Mouse (Mus musculus): ENCODE data around the gene Efemp2.
A peak's percentile ranks its signal among the peaks of the same experiment; 100 is the strongest.

The Efemp2 gene

DNA sequence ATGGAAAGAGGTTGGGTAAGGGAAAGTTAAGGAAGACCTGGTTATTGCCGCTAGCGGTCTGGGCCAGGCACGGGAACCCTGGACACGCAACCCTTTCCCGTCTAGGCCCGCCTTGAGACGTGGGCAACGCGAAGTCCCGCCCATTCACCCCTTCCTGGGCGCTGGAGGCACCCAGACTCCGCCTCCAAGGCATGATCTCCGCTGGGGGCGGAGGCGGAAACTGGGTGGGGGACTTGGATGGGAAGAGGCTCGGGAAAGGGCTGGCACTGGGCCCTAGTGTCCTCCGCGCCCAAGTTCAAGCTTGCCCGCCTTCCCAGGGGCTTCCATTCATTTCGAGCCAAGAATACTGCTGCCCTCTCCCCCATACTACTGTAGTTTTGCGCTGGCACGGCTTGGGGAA, at the start of gene Efemp2:
Gene Efemp2, plus strand, starts transcription at position 235 of the 400 bp plus-strand sequence.
- no peak for DNase-seq (ENCODE audit: low read depth, low spot score)

DNA sequence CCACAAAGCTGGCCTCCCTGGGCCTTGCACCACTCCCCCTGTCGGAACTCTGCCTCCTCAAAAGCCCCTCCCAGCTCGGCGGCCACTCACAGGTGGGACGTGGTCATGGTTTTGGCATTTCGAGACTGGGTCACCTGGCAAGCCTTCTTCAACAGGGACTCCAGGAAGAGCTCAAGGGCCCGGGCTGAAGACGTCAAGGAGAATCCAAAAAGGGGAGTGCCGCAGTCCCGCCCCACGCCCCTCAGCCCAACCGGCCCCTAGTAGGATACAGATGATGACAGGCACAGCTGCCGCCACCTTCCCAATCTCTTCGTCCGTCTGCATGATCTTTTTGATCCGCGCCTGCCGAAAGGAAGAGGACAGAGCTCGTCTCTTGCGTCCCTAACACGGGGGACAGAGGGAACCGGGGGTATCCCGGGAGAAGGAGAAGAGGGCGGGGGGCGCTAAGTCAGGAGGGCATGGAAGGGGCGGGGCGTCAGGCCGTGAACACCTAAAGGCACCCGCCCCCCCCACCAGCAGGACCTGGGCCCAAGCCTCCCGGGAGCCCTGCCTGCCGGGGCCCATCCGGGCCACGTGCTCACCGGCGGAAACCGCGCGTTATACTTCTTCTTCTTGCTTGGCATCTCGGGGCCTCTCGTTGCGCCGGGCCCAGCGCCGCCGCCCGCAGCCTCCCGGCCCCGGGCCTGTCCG, 49.5 kb upstream of the Efemp2 start:
- no peak for DNase-seq (ENCODE audit: low read depth, low spot score)

DNA sequence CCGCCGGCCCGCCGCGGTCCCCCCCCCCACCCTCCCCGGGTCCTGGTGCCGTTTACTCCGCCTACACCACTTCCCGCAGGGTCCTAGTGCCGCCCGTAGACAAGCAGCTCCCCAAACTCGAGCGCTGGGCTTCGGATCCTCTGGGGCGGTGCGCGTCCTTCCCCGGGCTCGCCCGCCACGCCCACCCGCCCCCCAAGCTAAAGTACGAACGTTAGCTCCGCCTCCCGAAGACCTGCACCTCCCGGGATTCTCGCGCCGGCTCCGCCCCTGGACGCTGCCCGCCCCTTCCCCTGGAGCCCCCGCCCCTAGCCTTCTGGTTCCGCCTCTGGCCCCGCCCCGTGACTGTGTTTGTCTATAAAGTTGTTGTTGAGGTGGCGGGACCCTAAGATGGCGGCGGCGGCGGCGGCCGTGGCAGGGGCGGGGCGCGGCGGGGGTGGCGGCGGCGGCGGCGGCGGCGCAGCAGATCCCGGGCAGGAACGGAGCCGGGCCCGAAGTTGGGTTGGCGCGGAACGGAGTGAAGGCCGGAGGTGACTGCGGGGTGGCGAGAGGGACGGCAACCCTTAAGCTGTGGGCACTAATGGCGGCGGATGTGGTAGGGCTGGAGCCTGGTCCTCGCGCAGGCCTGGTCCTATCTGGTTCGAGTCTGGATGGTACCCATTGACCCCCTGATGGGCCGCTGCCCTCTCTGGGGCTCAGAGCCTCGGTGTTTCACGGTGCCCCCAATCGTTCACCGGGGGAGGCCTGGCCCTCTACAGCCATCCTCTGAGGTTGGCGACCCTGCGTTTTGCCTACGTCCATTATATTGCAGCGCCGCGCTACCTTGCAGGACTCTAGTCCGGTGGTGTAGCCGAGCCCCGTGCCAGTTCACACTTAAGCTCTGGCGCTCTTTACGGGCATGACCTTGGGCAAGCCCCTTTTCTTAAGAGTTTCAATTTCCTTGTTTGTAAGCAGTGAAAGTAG, 48.7 kb upstream of the Efemp2 start, which contains the start of the genes Drap1 and AI837181:
Gene Drap1, minus strand, starts transcription at position 198 of the 960 bp plus-strand sequence.
Gene AI837181, plus strand, starts transcription at position 363 of the 960 bp plus-strand sequence.
- DNase-seq (ENCODE audit: low read depth, low spot score): peak; percentile 91

DNA sequence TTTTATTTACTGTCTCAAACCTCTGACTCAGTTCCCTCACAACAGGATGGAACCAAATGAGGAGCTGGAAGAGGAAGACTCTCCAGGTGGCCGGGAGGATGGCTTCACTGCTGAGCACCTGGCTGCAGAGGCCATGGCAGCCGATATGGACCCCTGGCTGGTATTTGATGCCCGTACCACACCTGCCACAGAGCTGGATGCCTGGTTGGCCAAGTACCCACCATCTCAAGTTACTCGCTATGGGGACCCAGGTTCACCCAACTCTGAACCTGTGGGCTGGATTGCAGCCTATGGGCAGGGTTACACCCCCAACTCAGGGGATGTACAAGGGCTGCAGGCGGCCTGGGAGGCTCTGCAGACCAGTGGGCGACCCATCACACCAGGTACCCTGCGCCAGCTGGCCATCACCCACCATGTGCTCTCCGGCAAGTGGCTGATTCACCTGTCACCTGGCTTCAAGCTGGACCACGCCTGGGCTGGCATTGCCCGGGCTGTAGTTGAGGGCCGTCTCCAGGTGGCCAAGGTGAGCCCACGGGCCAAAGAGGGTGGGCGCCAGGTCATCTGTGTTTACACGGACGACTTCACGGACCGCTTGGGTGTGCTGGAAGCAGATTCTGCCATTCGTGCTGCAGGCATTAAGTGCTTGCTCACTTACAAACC, 47.7 kb upstream of the Efemp2 start:
- no peak for DNase-seq (ENCODE audit: low read depth, low spot score)

DNA sequence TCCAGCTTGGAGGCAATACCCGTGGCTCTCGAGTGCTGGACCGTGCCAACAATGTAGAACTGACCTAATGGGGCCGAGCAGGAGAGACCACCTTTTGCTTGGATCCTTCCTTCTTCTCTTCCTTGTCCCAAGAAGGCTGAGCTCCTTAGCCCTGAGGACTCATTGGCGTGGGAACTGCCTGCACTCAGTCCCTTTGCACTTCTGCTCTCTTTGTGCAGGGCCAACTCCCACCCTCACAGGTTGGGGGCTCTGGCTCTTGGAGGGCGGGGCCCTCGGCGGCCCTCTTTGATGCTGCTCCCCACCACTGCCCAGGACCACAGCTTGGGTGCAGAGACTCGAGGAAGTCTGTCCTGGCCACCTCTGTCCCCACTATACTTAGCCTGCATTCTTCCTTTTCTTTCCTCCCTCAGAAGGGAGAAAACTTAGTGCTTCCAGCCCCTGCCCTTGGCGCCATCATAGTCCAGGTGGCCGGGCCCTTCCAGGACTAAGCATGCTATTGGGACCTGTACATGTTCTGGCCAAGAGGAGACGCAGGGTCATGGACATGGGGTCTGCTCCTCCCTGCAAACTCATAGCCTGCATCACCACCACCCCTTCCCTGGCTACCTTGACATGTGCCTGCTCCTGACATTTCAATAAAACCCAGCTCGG, 47.0 kb upstream of the Efemp2 start:
- no peak for DNase-seq (ENCODE audit: low read depth, low spot score)

DNA sequence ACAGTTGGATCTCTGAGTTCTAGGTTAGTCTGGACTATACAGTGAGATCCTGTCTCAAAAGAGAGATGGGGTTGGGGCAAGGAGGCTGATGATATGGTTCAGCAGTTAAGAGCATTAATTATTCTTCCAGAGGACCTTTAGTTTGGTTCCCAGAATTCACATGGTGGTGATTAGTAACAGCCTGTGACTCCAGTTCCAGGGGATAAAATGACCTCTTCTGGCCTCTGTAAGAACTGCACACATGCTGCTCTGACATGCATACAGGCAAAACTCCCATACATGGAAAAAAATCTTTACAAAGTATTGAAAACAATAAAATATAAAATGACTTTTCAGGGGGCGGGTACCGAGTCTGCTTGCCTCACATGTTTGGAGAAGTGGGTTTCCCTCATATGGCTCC, 45.7 kb upstream of the Efemp2 start:
- no peak for DNase-seq (ENCODE audit: low read depth, low spot score)

DNA sequence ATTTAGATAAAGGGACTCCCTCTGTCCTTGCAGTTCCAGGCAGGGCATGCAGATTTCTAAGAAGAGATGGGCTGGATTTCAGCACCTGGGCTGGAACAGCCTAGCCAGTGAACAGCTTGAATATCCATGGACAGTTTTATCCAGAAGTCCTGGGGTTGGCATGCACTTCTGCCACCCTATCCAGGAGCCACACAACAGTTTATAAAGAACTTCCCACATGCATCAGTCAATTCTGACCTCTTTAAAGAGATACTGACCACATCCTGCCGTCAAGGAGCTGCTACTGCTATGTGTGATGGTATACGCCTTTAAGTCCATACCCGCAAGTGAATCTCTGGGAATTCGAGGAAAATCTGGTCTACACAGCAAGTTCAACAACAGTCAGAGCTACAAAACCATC, 44.5 kb upstream of the Efemp2 start:
- no peak for DNase-seq (ENCODE audit: low read depth, low spot score)

DNA sequence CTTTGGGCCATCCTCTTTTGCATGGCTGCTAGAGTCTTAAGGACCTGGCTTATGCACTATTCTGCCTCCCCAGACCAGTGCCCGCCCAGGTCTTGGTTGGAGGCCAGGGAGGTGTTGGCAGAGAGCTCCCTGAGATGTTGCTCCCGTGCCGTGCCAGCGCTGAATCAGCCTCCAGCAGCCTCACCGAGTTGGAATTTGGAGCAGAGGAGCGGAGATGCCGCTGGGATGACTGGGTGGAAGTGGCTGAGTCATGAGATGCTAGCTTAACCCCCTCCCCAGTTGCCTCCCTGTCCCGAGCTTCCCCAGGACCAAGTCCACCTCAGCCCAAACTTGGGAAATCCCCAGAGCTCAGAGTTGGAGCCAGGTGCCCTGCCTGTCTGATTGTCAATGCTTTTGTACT, 43.9 kb upstream of the Efemp2 start:
- no peak for DNase-seq (ENCODE audit: low read depth, low spot score)

DNA sequence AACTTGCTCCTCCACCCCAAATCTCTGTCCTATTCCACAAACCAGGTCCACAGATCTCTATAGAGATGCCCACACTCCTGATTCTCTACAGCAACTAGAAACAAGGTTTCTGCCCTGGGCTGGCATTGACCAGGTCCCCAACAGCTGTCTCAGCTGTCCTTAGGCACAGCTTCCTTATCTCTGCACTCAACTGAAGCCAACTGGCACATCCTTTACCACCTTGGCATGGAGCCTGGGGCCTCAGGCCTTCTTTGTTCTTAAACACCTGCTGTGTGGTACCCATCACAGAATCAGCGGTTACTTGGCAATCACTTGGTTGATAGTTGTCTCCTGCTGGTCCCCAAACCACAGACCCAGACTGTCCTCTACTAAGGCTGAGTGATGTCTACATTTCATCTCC, 43.3 kb upstream of the Efemp2 start:
- no peak for DNase-seq (ENCODE audit: low read depth, low spot score)

DNA sequence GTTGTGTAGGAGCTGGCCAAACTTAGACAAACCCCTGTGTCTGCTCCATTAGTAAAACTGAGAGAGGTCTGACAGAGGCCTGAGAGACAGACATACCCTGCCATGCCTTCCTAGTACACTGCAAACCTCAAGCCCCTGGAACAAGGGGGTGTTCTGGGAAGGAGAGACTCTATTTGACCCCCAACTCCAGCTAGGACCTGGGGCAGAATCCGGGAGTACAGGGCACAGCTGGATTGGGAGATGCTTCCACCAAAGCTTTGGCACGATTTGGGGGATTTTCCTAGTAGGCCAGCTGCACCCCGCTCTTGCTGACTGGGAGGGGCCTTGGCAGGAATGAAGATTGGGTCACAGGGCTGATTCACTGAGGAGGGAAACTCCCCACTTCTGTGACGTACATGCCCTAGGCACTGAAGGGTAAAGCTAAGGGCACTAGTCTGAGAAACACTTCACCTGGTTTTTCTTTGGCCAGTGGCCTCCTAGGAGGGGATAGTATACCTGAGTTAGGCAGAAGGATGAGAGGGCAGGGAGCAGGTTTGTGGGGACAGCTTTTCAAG, 41.8 kb upstream of the Efemp2 start:
- DNase-seq (ENCODE audit: low read depth, low spot score): no peak

DNA sequence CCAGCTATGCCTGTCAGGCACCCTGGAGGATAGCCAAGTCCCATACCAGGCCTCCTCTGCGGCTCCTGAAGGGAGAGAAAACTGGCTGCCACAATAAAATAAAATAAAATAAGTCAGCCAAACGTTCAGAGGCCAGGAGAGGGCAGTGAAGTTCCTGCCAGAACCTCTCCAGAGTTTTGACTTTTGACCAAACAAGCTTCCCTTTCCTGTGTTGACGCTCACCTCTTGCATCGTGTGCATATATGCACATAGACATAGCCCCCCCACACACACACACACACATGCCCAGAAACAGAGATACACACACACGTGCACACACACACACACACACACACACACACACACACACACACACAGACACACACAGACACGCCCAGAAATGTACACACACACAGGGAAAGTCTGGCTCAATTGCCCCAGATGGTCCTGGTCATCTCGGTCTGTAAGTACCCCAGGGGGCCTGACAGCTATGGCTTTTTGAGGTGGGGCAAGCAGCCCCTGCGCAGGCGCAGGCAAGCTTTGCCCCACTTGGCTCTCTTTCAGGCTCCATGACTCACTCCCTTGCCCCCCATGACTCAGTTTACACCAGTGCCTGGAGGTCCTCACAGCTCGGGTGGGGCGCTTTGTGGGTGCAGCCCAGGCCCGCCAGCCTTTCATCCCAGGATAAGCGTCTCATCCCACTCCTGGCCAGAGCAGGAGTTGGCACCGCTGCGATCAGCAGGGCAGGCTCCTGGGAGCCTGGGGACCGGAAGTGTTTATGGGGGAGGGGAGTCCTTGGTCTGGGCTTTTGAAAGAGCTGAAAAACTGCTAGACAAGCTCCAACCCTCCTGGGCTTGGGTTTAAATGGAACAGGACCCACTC, 40.5 kb upstream of the Efemp2 start:
- DNase-seq (ENCODE audit: low read depth, low spot score): no peak

DNA sequence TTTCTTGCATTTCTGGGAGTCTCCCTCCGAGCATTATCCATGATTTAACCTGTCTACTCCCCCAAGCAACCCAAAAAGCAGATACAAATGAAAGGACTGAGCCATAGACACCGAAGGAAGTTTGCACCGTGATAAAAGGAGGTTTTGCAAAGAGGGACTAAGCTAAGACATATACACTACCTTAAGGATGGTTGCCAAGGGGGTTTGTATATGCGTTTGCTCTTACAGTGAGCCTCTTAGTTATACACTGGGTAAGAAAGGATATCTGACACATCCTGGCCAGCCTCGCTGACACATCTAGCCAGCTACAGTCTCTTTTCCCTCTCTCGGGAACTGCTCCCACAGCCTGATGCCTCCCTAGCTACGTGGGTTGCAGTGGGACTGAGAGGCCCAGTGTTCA, 39.8 kb upstream of the Efemp2 start:
- DNase-seq (ENCODE audit: low read depth, low spot score): no peak

DNA sequence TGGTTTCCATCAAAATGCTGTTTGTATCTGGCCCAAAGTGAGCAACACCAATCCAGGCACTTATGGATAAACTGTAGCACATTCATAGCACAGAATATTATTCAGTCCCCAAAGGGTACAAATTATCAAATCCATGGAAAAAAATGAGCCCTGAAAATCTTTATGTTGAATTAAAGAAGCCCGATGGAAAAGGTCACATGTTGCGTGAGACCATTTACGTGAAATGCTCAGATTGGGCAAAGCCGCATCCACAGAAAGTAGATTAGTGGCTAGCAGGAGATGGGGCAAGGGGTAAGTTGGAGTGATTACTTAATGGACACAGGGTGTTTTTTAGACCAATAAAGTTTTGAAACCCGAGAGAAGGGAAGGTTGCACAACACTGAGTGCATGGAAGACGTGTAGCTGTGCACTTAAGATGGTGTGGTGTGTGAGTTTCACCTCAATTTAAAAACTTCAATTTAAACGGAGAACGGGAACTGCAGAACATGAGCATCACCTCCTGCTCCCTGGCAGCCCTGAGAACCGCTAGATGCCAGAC, 29.3 kb upstream of the Efemp2 start:
- DNase-seq (ENCODE audit: low read depth, low spot score): no peak

DNA sequence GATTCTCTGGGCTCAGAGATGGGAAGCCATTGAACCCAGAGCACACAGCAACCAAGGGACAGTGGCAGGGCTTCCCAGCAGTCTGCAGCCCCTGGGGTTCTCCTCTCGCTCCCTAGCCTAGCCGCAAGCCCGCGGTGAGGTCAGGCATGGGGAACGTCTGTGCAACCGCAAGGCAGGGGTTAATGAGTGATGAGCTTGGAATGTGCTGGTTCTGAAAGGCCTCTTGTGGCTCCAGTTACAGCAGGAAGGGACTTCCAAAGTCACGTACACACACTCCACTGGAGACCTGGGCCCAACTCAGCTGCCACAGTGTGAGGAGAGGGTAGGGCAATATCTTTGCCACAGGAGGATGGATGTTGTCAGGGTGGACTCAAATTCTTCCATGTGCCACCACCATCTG, 28.8 kb upstream of the Efemp2 start:
- DNase-seq (ENCODE audit: low read depth, low spot score): no peak

DNA sequence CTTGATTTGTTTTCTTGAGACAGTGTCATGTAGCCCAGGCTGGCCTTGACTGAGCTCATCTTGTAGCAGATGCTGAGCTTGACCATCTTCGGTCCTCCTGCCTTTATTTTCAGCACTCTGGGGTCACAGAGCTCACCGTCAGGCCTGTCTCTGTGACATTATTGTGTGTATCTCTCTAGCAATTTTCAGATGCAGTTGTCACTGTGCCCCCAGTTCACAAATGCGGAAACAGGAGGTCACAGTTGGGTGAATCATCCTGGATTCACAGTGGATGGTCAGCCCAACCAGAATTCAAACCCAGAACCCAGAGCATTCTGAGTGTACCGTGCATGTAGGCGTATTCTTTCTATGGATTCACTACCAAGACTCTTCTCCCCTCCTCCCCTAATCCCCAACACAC, 28.0 kb upstream of the Efemp2 start:
- DNase-seq (ENCODE audit: low read depth, low spot score): no peak

DNA sequence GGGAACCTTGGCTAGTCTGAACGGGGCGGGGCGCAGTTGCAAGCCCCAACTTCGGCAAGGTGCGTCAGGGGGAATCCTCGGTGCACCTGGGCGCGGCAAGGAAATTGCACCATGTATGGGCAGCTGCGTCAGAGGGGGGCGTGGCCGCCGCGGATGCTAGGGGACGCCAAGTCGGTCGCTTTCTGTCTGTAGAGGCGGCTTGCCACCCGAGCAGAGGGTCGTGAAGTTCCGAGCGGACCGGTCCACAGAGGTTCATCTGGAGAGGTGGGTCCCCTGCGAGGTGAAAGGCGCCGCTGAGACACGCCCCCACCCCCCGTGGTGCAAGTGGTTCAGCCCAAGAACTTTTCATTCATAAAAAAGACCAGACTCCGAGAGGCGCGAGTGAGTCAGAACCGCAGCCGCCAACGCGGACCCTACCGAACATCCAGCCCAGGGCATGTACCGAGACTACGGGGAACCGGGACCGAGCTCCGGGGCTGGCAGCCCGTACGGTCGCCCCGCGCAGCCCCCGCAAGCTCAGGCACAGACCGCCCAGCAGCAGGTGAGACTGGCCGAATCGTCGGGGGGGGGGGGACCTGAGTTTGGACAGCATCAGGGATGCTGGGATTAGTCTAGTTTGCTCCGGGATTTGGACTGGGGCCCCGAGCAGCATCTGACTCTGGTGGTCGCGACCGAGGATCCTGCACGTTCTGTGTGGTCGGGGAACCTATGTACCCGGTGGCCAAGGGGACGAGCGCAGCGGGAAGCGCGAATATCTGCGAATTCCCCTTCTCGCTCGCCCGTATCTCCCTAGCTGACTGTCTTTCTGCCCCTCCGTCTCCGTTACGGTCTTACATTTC, 26.0 kb upstream of the Efemp2 start, which contains the start of gene Fosl1:
Gene Fosl1, plus strand, starts transcription at position 33 of the 839 bp plus-strand sequence.
- DNase-seq (ENCODE audit: low read depth, low spot score): peak; percentile 50

DNA sequence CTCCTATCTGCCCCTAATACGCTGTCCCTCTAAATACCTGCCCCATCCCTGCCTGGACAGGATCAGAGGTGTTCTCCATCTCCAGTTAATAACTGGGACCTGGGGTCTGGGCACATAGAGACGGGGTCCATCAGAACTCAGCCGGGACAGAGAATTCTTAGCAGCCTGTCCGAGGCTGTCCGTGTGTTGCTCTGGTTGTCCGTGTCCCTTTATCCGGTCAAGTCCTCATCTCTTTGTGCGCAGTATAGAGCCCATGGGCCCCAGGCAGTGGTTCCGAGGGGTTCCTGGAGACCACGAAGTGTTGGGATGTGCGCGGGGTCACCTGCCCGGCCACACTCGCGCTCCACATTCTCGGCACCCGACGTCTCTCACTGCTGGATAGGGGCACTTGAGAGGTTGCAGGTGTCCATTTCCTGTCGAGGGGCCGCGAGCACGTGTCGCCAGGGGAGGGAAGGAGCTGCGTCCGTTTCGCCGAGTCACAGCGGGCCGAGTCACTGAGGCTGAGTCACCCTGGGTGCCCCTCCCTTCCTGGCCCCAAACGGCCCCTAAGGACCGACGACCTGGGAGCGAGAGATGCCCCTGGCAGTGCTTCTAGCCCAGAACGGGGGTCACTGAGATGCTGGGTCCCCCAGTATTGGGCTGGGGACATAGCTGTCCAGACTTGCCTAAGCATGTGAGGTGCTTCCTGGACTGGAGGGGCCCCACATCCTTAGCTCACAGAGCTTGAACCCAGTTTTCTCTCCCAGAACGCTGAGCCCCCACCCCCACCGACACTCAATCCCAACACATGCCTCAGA, 25.2 kb upstream of the Efemp2 start:
- no peak for DNase-seq (ENCODE audit: low read depth, low spot score)

DNA sequence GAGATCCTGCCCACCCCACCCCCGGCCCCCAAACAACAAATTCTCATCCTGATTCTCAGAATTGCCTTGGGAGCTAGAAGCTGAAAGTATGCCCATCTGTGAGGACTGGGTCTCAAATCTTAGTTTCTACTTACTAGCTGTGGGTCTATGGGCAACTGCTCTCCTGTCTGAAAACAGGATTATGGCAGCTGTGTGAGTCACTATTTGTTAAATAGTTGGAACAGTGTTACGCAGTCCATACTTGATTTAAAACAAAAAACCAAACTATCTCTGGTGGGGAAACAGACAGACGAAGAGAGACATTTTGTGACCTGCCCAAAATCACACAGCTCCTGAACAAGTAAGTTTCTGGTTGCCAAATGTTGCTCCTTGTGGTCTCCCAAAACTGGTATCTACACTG, 24.1 kb upstream of the Efemp2 start:
- DNase-seq (ENCODE audit: low read depth, low spot score): no peak
